Mouse (Mus musculus): ENCODE measurements at regions not wholly inside any gene's neighbourhood (a gene's known extent, or its start where the extent isn't known, plus 50 kb on each side); places are given as distances from the start of the nearest gene placed in this dataset.
"Not testable (repeated sequence)": the region's sequence is repeated elsewhere in the genome, so short reads cannot be mapped to it uniquely, and the experiment has no call there.

DNA sequence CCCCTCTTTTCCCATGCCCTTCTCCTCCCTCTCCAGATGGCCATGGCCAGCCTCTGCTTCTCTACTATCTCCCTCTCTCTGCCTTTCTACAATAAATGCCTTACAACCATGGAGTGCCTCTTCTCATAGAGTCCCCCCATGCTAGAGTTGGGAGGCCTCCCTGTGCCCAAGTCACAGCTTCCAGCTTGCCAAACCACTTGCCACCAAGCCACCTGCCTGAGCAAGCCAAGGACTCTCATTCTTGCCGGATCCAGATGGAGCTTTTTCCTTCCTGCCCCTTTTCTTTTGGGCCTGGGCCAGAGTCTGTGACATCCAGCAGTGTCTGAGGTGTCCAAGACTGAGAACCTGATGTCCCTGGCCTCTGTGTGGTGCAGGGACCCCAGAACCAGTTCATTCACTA is 367.4 kb upstream of the Arhgap42 start:
- DNase-seq (ENCODE audit: low spot score in 2 of 2) = no peak

DNA sequence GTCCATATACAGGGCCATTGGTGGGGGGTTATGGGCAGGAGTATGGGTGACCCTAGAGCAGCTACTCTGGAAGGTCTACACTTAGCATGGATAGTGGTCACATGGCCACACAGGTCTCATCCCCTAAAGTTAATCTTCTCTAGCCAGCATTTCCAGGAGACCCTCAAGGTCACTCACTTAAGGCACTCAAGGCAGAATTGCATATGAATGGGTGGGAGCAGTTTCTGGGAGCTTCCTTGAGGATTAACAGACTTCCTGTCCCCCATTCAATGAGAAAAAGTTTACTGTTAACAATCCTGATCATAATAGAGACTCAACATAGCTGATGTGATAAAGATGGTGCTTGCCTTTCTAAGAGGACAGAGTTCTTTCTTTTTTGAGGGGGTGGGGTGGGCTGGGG is 352.4 kb upstream of the Arhgap42 start:
- DNase-seq (ENCODE audit: low spot score in 2 of 2) = no peak

GRCm38 (mm10) chr9:9583011-9583605 is 344.2 kb upstream of the Arhgap42 start:
- peak; percentile 80 to 94 for DNase-seq (ENCODE audit: low spot score in 2 of 2)

GRCm38 (mm10) chr9:9582301-9583010 is 343.6 kb upstream of the Arhgap42 start:
- DNase-seq (ENCODE audit: low spot score in 2 of 2) = no peak

DNA sequence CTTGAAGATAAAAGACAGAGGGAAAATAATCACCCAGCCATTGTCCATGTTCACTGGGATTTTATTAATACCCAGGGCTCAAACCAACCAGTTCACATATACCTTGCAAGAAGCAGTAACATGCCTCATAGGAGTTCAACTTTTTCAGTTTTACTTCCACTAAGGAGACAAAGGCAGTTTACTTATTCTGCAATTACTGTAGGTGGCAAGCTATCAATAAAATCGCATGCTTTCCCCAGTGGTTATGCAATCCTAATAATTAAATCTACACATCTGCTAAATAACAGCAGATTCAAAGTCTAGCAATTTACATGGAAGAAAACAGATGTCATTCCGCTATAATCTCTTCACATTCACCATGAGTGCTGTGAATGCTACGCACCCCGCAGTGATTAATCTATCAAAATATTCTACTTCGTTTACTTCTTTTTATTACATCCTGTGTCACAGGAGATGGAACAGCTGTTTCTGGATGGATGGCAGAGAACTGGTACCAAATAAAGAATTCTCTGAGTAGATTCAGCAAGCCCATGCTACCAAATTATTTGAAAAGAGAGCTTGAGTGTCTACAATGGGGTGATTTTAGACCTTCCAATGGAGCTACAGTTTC is 329.2 kb upstream of the Arhgap42 start:
- no peak for DNase-seq (ENCODE audit: low spot score in 2 of 2)

GRCm38 (mm10) chr9:9564551-9564950 is 325.6 kb upstream of the Arhgap42 start:
- DNase-seq (ENCODE audit: low spot score in 2 of 2) = no peak

GRCm38 (mm10) chr9:9548657-9549056 is 309.8 kb upstream of the Arhgap42 start:
- DNase-seq (ENCODE audit: low spot score in 2 of 2) = peak; percentile 1 to 25

GRCm38 (mm10) chr9:9547570-9547969 is 308.7 kb upstream of the Arhgap42 start:
- peak; percentile 8 to 28 for DNase-seq (ENCODE audit: low spot score in 2 of 2)

- no peak for DNase-seq (ENCODE audit: low spot score in 2 of 2)
These were observed 308.2 kb upstream of the Arhgap42 start for GRCm38 (mm10) chr9:9547121-9547520.

DNA sequence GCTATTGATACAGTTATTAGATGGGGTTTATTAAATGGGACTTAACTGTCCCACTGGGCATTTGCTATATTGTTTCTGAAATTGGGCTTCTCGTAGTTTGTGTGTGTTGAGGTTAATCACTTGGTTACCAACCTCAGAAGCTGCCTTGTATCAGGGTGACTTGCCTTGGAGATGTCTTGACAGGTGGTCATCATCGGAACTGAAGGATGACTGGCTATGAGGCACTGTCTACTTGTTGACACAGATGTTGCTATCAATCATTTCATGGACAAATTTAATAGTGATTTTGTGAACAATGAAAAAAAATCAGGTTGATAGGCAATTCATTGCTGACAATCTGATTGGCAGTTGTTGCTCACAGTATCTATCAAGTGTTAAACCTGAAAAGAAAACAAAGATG is 261.4 kb upstream of the Arhgap42 start:
- no peak for DNase-seq (ENCODE audit: low spot score in 2 of 2)

DNA sequence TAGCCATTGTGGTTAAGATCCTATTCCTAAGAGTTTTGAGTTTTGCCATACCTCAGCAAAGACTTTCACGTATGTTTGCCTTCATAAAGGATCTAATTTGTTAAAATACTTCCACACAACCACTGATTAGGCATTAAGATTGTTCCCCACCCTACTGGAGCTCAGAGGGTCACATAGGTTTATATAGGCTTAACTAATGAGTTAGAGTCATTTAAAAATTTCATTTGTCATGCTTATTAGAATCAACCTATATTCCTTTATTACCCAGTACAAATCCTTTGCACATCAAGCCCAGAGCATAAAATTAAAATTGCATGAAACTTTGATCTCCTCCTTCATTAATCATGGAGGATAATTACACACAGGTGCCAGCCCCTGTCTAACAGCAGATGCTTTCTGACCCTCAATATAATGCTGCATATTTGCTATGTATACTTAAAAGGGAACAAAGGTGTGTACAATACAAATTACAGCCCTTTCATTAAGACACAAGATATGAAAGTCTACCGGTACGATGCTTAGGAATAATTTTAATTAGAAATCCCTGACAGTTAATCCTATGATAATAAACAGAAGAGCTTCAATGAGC is 254.8 kb upstream of the Arhgap42 start:
- no peak for DNase-seq (ENCODE audit: low spot score in 2 of 2)

DNA sequence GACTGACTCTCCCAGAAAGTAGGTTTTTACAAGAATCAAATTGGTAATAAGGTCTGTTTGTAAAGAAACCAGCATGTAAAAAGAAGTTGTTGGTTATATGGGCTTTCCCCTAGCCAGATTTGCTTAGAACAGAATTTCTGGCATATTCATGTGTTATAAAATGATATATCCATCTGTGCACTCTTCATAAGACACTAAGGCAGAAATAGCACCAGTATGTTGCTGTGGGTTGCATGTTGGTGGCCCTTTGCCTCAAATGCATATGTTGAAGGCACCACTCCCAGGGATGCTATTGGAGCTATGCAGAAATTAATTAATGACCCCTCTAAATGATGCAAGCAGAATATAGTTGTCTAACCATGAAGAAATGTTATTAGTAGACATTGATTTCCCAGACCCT is 238.2 kb upstream of the Arhgap42 start:
- DNase-seq (ENCODE audit: low spot score in 2 of 2) = peak in 1 of 2 experiments; percentile 22

- peak in 1 of 2 experiments; percentile 29 for DNase-seq (ENCODE audit: low spot score in 2 of 2)
These were observed 236.3 kb upstream of the Arhgap42 start for GRCm38 (mm10) chr9:9475009-9475744.

DNA sequence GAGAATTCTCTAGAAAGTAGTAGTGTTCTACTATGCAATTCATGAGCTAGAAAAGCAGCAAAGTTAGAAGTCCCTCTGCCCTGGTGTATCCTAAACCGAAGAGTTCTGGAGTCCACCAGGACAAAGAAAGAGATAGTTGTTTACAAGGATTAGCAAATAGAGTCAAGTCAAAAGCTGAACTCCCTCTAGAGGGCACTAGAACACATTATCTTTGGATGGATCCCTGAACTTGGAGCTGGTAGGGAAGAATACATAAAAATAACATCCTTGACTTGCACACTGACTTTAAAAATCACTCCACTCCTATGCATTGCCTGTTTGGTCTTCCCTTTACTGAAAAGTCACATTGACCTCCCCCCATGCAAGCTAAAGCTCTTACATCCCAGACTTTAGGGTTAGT is 205.3 kb upstream of the Arhgap42 start:
- no peak for DNase-seq (ENCODE audit: low spot score in 2 of 2)

GRCm38 (mm10) chr9:9420326-9420725 is 181.4 kb upstream of the Arhgap42 start:
- DNase-seq (ENCODE audit: low spot score in 2 of 2) = no peak

DNA sequence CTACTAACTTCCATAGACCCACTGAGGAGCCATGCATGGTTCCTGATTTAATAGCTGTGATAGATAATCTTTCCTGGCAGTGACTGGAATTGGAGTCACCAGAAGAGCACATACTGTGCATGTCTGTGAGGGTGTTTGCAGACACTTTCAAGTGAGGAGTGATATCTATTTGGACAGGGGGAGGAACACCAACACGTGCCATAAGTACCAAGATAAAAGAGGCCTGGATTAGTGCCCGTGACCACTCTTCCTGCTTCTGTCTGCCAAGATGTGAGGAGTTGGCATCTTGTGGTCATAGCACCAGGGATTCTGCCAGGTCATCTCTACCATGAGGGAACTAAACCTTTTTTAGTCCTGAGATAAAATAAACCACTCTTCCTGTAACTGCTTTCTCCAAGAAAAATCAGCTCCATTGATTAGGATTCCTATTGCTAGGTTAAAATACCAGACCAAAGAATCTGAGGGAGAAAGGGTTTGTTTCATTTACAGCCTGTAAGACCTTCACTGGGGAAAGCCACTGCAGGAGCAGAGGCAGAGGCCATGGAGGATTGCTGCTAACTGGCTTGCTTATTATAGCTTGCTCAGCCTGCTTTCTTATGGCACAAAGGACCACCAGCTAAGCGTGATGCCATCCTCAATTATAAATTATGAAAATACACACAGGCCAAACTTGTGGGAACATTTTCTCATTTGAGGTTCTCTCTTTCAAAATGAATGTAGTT is 173.7 kb upstream of the Arhgap42 start:
- no peak for DNase-seq (ENCODE audit: low spot score in 2 of 2)

DNA sequence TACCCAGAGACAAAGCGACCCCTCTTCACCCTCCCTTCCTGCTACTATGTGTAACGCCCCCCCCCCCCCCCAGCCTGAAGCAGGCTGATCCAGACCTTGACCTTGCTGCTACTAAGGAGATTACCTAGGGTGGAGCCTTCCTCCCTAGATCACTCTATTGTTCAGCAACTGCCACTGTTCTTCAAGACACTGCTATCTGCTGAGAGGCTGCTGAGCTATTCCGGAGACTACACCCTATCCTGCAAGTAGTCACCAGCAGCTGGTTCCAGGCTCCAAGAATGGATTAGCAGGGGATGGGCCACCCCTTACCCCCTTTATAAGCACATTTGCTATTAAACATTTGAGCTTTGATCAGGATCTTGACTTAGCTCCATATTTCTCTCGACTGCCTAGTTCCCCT is 155.3 kb upstream of the Arhgap42 start:
- DNase-seq (ENCODE audit: low spot score in 2 of 2) = not testable (repeated sequence)

DNA sequence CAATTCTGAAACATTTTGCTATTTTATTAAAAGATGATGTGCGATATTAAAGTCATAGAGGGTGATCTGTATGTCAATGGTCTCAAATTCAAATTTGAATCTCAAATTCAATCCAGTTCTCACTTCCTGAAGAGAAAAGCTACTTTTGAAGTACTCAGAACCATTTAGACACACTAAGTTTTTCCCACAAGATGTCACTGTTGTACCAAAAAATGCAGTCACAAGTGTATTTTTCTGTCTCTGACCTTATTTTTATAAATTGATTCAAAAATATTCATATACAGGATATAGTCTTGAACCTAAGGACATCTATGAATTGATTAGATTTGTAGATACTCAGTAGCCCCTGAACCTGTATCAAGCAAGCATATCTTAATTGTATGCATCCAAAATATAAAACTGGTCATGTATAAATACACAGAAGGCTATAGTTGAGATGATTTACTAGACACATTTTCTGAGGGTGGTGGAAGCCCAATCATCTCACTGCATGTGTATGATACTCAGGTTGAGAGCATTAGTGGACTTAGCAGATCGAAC is 137.8 kb upstream of the Arhgap42 start:
- DNase-seq (ENCODE audit: low spot score in 2 of 2) = peak in 1 of 2 experiments; percentile 31

- peak; percentile 46 to 90 for DNase-seq (ENCODE audit: low spot score in 2 of 2)
These were observed 136.5 kb upstream of the Arhgap42 start for GRCm38 (mm10) chr9:9375304-9375904.

- peak in 1 of 2 experiments; percentile 12 for DNase-seq (ENCODE audit: low spot score in 2 of 2)
These were observed 133.7 kb upstream of the Arhgap42 start for GRCm38 (mm10) chr9:9372594-9372993.

Data from layer of hippocampus, adult 18-20 months (tissue).